Mouse (Mus musculus) CD8-positive naive resting alpha-beta T cell, adult 57 days (primary cell): ENCODE results near the gene Atp6v1fnb. TPM values are rescaled to one million over a fixed set of nuclear protein-coding genes. Genes with fewer than 3 reads are reported as not detected.

Source experiments
- total RNA-seq: library from RNA; stranded (reverse); gene quantifications from one replicate; pipeline ENCODE4 v1.2.4, GENCODE M21; 2023

The Atp6v1fnb gene
- total RNA-seq: 8.5 TPM

DNA sequence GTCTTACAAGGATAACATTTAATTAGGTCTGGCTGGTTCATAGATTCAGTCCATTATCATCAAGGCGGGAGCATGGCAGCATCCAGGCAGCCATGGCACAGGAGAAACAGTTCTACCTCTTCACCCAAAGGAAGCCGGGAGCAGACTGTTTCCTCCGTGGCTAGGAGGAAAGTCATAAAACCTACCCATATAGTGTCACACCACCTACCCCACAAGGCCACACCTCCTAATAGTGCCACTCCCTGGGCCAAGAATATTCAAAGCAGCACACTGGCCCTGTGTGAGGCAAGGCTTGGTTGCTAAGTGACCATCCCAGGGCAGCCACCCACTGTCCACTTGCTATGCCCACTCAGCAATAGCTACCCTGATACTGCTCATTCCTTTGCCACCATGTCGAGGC lies at the start of gene Atp6v1fnb:
TSS of gene Atp6v1fnb (plus strand) at position 301 of the 400 bp plus-strand sequence.

GRCm38 (mm10) chr6:29433038-29433803 lies 38.0 kb upstream of the Atp6v1fnb start, which contains the start of gene Flnc:
Gene Flnc, plus strand, starts transcription at chr6:29433256.

GRCm38 (mm10) chr6:29467583-29468354 lies 3.5 kb upstream of the Atp6v1fnb start, which contains the start of gene Atp6v1f:
Gene Atp6v1f, plus strand, starts transcription at chr6:29467718.

DNA sequence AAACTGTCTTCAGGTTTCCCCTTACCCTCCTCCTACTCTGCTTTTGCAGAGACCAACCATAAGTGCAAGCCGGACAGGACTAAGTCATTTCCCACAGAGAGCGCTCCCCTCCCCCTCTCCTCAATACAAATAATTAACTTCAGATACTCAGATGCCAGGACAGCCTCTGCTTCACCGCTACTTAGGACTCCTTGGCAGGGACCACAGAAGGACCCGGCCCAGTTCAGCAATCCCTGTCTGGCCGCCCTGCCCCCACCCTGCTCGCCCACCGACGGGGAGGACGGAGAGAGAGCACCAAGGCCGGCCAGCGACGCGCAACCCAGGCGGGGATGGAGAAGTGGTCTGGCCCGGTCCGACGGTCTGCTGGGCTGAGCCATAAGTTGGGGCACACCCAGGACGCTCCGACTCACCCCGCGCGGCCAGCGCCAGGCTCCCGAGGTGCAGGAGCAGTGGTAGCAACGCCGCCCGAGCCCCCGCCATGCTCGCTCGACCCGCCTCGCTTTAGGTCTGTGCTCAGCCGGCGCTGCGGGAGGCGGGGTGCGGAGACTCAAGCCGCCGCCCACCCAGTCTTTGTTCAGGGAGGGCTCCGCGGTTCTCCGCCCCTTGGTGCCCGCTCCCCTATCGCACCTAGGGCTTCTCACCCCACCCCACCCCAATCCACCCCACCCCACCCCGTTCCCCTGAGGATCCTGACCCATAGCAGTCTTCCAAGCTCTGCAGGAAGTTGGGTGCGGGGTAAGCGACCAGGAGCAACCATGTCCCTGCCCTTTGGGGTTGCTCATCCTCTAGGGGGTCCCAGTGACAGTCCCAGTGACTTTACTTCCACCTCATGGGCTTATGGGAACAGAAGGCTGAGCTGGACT lies 36.4 kb downstream of the Atp6v1fnb start, which contains the start of gene Kcp:
TSS of gene Kcp (minus strand) at position 506 of the 863 bp plus-strand sequence.

Other genes starting within 250 kb of the Atp6v1fnb start
- gene Hilpda, start 198.9 kb upstream of the Atp6v1fnb start, total RNA-seq: 17.2 TPM
- 0.98 TPM for gene Fam71f2, start 191.8 kb upstream of the Atp6v1fnb start, total RNA-seq
- not detected for gene Fam71f1, start 152.3 kb upstream of the Atp6v1fnb start, total RNA-seq
- 54.5 TPM for gene Calu, start 123.4 kb upstream of the Atp6v1fnb start, total RNA-seq
- not detected for gene Opn1sw, start 83.0 kb upstream of the Atp6v1fnb start, total RNA-seq
- not detected for gene Ccdc136, start 75.1 kb upstream of the Atp6v1fnb start, total RNA-seq
- gene Flnc, start 38.2 kb upstream of the Atp6v1fnb start, total RNA-seq: 0.06 TPM
- gene Atp6v1f, start 3.7 kb upstream of the Atp6v1fnb start, total RNA-seq: 154 TPM
- not detected for gene Kcp, start 36.5 kb downstream of the Atp6v1fnb start, total RNA-seq
- gene Irf5, start 55.2 kb downstream of the Atp6v1fnb start, total RNA-seq: 16.3 TPM
- gene Tnpo3, start 138.4 kb downstream of the Atp6v1fnb start, total RNA-seq: 97.9 TPM
- 0.77 TPM for gene Tspan33, start 222.8 kb downstream of the Atp6v1fnb start, total RNA-seq